Mouse (Mus musculus) heart, embryonic 16.5 days (tissue): Measurements from ENCODE around the gene Dcaf6. TPM values are rescaled to one million over a fixed set of nuclear protein-coding genes. Genes with fewer than 3 reads are reported as not detected.

Experiments used
- ATAC-seq: fragments of 200-750 bp; cut with Nextera tagmentation; replicated peaks from 2 replicates; pipeline ENCODE4 v1.8.0; 2017; ENCODE audit warnings: moderate number of reproducible peaks; ENCODE audit not compliant: insufficient read depth, low FRiP score; ENCODE audit errors: extremely low read depth
- H3K27ac ChIP-seq: fragments of 300-500 bp; sonication (generic); 2 replicates; pipeline ENCODE4 v1.5.1; 2014; ENCODE audit warnings: mild to moderate bottlenecking, low read length, control low read depth, moderate library complexity
- H3K27me3 ChIP-seq: fragments of 300-500 bp; sonication (generic); 2 replicates; pipeline ENCODE4 v1.6.1; 2014; ENCODE audit warnings: low read length, mixed read lengths; ENCODE audit not compliant: control insufficient read depth, insufficient read depth
- H3K36me3 ChIP-seq: fragments of 300-500 bp; sonication (generic); 2 replicates; pipeline ENCODE4 v1.6.1; 2014; ENCODE audit not compliant: control insufficient read depth, insufficient read depth
- H3K4me1 ChIP-seq: fragments of 300-500 bp; sonication (generic); 2 replicates; pipeline ENCODE4 v1.6.1; 2014; ENCODE audit warnings: low read length, mixed read lengths; ENCODE audit not compliant: control insufficient read depth, insufficient read depth
- H3K4me2 ChIP-seq: fragments of 300-500 bp; sonication (generic); 2 replicates; pipeline ENCODE4 v1.6.1; 2014; ENCODE audit warnings: low read depth, mild to moderate bottlenecking, control low read depth, low read length
- H3K4me3 ChIP-seq: fragments of 300-500 bp; sonication (generic); 2 replicates; pipeline ENCODE4 v1.5.1; 2014; ENCODE audit warnings: mild to moderate bottlenecking, control low read depth, low read length
- H3K9ac ChIP-seq: fragments of 300-500 bp; sonication (generic); 2 replicates; pipeline ENCODE4 v1.6.1; 2014; ENCODE audit warnings: low read length, control low read depth
- H3K9me3 ChIP-seq: fragments of 300-500 bp; sonication (generic); replicated peaks from 2 replicates; pipeline ENCODE4 v1.6.1; 2016; ENCODE audit warnings: low read length; ENCODE audit not compliant: control insufficient read depth
- WGBS: fragments of 180-500 bp; shearing (Covaris S2); extraction: QIAGEN DNeasy Blood & Tissue Kit; methylation state at CpG from one replicate; pipeline ENCODE4 v1.1.7; 2014; 5-methylcytosine and 5-hydroxymethylcytosine counted together
- polyA plus RNA-seq: library from polyadenylated mRNA; unstranded; fragments of >200 nt; fragmentation: Nextera tagmentation; extraction: Ambion mirVana; gene quantifications from 2 replicates; pipeline ENCODE4 v1.2.1, GENCODE M21; 2015

The Dcaf6 gene
- polyA plus RNA-seq, 1 experiment from 2014 or later = 18.9 TPM

DNA sequence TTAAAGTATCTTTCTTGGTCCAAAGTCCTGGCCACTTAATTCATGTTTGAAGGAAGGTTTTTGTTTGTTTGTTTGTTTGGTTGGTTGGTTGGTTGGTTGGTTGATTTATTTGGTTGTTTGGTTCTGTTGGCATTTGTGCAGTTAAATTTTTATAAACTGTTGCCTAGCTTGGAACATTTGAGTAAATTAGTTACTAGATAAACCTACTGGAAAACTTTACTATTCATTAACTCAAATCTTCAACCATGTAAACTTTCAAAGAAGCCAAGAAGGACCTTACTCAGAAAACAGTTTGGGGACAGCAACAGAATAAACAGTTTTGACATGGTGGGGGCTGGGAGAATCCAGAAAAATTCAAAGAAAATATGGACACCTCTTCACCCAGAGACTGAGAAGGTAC is 8.7 kb upstream of the Dcaf6 start:
- Histone ChIP-seq H3K27ac (no peak overlapping the region), H3K4me2 (no peak overlapping the region), H3K9me3 (no peaks in the 10 kb centered on the region), H3K36me3 (no peaks in the 10 kb centered on the region), H3K4me1 (peaks cover 5% of the 10 kb centered on the region; the same call in 1 of the 2 replicates), H3K9ac (no peak overlapping the region), H3K4me3 (no peak overlapping the region), H3K27me3 (no peaks in the 10 kb centered on the region)
- ATAC-seq = no peak

GRCm38 (mm10) chr1:165464574-165464973 is 4.3 kb upstream of the Dcaf6 start:
- Histone ChIP-seq H3K36me3 (no peaks in the 10 kb centered on the region), H3K9ac (no peak overlapping the region), H3K4me1 (peaks cover 5% of the 10 kb centered on the region), H3K27me3 (no peaks in the 10 kb centered on the region), H3K9me3 (no peaks in the 10 kb centered on the region), H3K4me3 (no peak overlapping the region), H3K4me2 (no peak overlapping the region), H3K27ac (no peak overlapping the region)
- no peak for ATAC-seq
- 81% methylated on average over 3 of the region's 3 CpGs for WGBS

DNA sequence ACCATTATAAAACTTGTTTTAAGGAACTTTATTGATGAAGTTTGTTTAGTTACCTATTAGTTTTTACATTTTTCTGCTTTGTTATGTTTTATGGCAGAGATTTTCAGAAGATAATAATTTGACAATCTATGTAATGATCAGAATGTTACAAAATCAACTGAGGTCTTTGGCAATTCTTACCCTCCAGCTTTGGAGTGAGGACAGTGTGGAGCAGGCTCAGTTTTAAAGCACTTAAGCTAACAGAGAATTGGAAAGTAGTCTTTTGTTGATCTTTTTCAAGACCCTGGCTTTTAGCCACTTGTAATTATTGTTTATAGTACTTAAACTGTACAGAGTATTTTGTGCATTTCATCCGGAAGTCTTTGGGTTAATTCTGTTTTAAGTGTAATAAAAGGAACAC is 2.6 kb upstream of the Dcaf6 start:
- no peak for ATAC-seq
- Histone ChIP-seq H3K9ac (no peak overlapping the region), H3K4me2 (peak overlapping the region; percentile 55)

DNA sequence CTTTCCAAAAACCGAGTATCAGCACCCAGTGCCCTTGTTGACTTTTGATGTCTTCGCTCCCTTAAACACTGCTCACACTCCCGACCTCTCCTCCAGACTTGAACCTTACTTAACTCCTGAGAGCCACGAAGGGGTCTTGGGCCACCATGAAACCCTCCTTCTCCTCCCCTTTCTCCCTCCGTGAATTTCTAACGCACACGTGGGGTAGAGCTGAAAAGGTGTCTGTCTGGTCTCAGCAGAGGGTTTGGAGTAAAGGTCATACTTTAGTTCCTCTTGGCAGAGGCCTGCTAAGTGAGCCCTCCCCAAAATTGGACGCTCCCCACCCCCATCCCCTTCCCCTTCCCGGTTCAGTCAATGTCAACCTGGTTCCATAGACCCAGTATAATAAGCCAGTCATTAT is 1.4 kb upstream of the Dcaf6 start:
- H3K4me2 ChIP-seq = peak overlapping the region; percentile 75
- H3K36me3 ChIP-seq = no peaks in the 10 kb centered on the region
- peak overlapping the region; percentile 85 for H3K9ac ChIP-seq
- H3K4me1 ChIP-seq = peaks cover 12% of the 10 kb centered on the region
- peak overlapping the region; percentile 97 for H3K4me3 ChIP-seq
- no peaks in the 10 kb centered on the region for H3K27me3 ChIP-seq
- 3% methylated on average over 9 of the region's 9 CpGs for WGBS
- no peaks in the 10 kb centered on the region for H3K9me3 ChIP-seq
- no peak for ATAC-seq
- H3K27ac ChIP-seq = peak overlapping the region; percentile 92

More for the DNA sequence above, 2.6 kb upstream of the Dcaf6 start:
- 74% methylated on average over 1 of the region's 1 CpGs for WGBS
- peaks cover 12% of the 10 kb centered on the region for H3K4me1 ChIP-seq
- H3K4me3 ChIP-seq = no peak overlapping the region
- no peaks in the 10 kb centered on the region for H3K9me3 ChIP-seq
- H3K27ac ChIP-seq = no peak overlapping the region
- H3K36me3 ChIP-seq = no peaks in the 10 kb centered on the region
- no peaks in the 10 kb centered on the region for H3K27me3 ChIP-seq

- under 1% methylated on average over 41 of the region's 41 CpGs for WGBS
- peak overlapping the region; percentile 99 for H3K27ac ChIP-seq
- H3K4me1 ChIP-seq = peaks cover 12% of the 10 kb centered on the region
- peak overlapping the region; percentile 97 for H3K4me3 ChIP-seq
- H3K9me3 ChIP-seq = no peaks in the 10 kb centered on the region
- peak overlapping the region; percentile 75 for H3K4me2 ChIP-seq
- H3K36me3 ChIP-seq = no peaks in the 10 kb centered on the region
- ATAC-seq = peak; percentile 96
- no peaks in the 10 kb centered on the region for H3K27me3 ChIP-seq
- H3K9ac ChIP-seq = peak overlapping the region; percentile 85
These were observed 614 bp upstream of the Dcaf6 start for GRCm38 (mm10) chr1:165460801-165461377.

DNA sequence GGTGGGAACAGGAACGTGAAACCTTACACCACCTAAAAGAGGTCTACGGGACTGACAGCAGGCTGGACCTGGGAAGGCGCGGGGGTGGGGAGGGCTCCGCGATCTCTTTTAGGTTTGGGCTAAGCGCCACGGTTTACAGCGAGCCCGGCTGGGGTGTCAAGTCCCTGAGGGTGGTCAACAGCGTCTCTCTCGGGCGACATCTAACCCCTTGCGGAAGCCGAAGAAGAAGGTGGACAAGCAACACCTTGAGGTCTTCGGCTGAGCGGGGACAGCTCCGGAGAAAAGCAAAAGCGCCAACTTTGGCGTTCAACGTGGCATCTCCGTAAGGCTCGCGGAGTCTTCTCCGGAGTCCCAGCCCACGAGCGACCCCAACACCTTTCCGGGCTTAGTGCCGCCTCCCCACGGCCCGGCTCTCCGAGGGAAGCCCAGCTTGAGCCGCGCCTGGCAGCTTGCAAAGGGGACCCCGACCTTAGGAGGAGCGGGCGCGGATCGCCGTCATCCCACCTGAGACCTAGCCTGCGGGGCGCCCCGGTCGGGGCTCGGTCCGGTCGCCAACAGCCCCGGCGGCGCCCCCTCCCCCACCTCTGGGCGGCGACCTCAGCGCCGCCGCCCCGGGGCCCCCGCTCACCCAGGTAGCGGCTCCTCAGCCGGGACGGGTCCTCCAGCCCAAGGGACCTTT is 633 bp downstream of the Dcaf6 start:
- Histone ChIP-seq H3K4me2 (peak overlapping the region; percentile 74), H3K4me3 (peak overlapping the region; percentile 97), H3K9ac (peak overlapping the region; percentile 93), H3K27ac (peak overlapping the region; percentile 99), H3K9me3 (no peaks in the 10 kb centered on the region), H3K27me3 (no peaks in the 10 kb centered on the region), H3K36me3 (no peaks in the 10 kb centered on the region), H3K4me1 (peaks cover 12% of the 10 kb centered on the region)
- under 1% methylated on average over 55 of the region's 60 CpGs for WGBS
- peak; percentile 2; the same call in 1 of the 2 replicates for ATAC-seq

GRCm38 (mm10) chr1:165459041-165459502 is 1.2 kb downstream of the Dcaf6 start:
- peaks cover 12% of the 10 kb centered on the region for H3K4me1 ChIP-seq
- H3K36me3 ChIP-seq = no peaks in the 10 kb centered on the region; the same call in 1 of the 2 replicates
- WGBS = 16% methylated on average over 7 of the region's 7 CpGs
- peak overlapping the region; percentile 93 for H3K9ac ChIP-seq
- H3K4me2 ChIP-seq = peak overlapping the region; percentile 74
- no peak for ATAC-seq
- no peaks in the 10 kb centered on the region for H3K27me3 ChIP-seq
- peak overlapping the region; percentile 97 for H3K4me3 ChIP-seq
- H3K27ac ChIP-seq = peak overlapping the region; percentile 99
- 0 out of 2 replicates have a peak, but pooled peaks cover 2% of the 10 kb centered on the region for H3K9me3 ChIP-seq

GRCm38 (mm10) chr1:165441719-165442118 is 18.6 kb downstream of the Dcaf6 start:
- no peak overlapping the region for H3K4me2 ChIP-seq
- H3K27me3 ChIP-seq = no peaks in the 10 kb centered on the region
- WGBS = 65% methylated on average over 3 of the region's 3 CpGs
- H3K9ac ChIP-seq = no peak overlapping the region
- H3K9me3 ChIP-seq = no peaks in the 10 kb centered on the region
- H3K36me3 ChIP-seq = no peaks in the 10 kb centered on the region
- no peak overlapping the region for H3K4me3 ChIP-seq
- no peaks in the 10 kb centered on the region for H3K4me1 ChIP-seq
- no peak overlapping the region for H3K27ac ChIP-seq
- ATAC-seq = no peak

DNA sequence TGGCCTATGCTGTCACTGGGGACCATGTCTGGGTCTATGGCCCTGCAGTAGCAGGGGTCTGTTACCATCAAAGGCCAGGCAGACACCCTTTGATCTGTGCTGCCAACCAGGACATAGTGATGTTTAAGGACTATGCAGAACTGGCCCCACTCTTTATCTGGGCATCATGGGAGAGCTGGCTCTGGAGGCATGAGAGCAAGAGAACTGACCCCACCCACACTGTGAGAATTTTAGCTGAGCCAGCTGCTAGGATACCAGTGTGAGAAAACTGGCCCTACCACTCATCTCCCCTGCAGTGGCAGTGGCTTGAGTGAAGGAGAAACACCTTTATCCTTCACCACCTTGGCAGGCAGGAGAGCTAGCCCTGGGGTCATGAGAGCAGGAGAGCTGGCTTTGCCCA is 19.1 kb downstream of the Dcaf6 start:
- Histone ChIP-seq H3K27me3 (no peaks in the 10 kb centered on the region), H3K4me3 (no peak overlapping the region), H3K9me3 (no peaks in the 10 kb centered on the region), H3K36me3 (no peaks in the 10 kb centered on the region), H3K4me2 (no peak overlapping the region), H3K27ac (no peak overlapping the region), H3K9ac (no peak overlapping the region), H3K4me1 (no peaks in the 10 kb centered on the region)
- ATAC-seq = no peak
